Mouse (Mus musculus) ES-Bruce4 (cell line): ENCODE data around the gene Emp1.

Source experiments
- CTCF ChIP-seq: IDR thresholded peaks from one replicate; pipeline ENCODE4 v1.8.1; 2011; ENCODE audit warnings: low read depth, low read length
- EP300 ChIP-seq: IDR thresholded peaks from 2 replicates; pipeline ENCODE4 v1.6.1; 2011; ENCODE audit warnings: low read depth, low read length; ENCODE audit not compliant: insufficient read depth

GRCm38 (mm10) chr6:135411712-135412319, 49.5 kb downstream of the Emp1 start:
- TF ChIP-seq CTCF (no peak), EP300 (no peak)
